Mouse (Mus musculus) hindbrain, embryonic 11.5 days (tissue): ENCODE results near the gene Ccnd2. TPM values are rescaled to one million over a fixed set of nuclear protein-coding genes. Genes with fewer than 3 reads are reported as not detected.

Experiments used
- ATAC-seq: fragments of 200-750 bp; cut with Nextera tagmentation; 2 replicates; pipeline ENCODE4 v1.8.0; 2017; ENCODE audit warnings: mild to moderate bottlenecking, moderate TSS enrichment, moderate library complexity; ENCODE audit not compliant: low FRiP score
- DNase-seq: peaks from one replicate; pipeline ENCODE4 v3.0.0-alpha.2; 2015; ENCODE audit warnings: low spot score
- H3K27ac ChIP-seq: fragments of 300-500 bp; sonication (generic); 2 replicates; pipeline ENCODE4 v1.5.1; 2014; ENCODE audit warnings: mild to moderate bottlenecking, low read depth, low read length
- H3K27me3 ChIP-seq: fragments of 300-500 bp; sonication (generic); 2 replicates; pipeline ENCODE4 v1.6.1; 2014; ENCODE audit warnings: mild to moderate bottlenecking, low read length, moderate library complexity, mixed read lengths; ENCODE audit not compliant: control insufficient read depth, insufficient read depth
- H3K36me3 ChIP-seq: fragments of 300-500 bp; sonication (generic); 2 replicates; pipeline ENCODE4 v1.6.1; 2014; ENCODE audit warnings: mild to moderate bottlenecking, low read length, moderate library complexity, mixed read lengths; ENCODE audit not compliant: control insufficient read depth, insufficient read depth
- H3K4me1 ChIP-seq: fragments of 300-500 bp; sonication (generic); replicated peaks from 2 replicates; pipeline ENCODE4 v1.6.1; 2014; ENCODE audit warnings: low read length, mixed read lengths; ENCODE audit not compliant: control insufficient read depth, insufficient read depth
- H3K4me2 ChIP-seq: fragments of 300-500 bp; sonication (generic); replicated peaks from 2 replicates; pipeline ENCODE4 v1.6.1; 2014; ENCODE audit warnings: mild to moderate bottlenecking, low read depth, low read length
- H3K4me3 ChIP-seq: fragments of 300-500 bp; sonication (generic); 2 replicates; pipeline ENCODE4 v1.5.1; 2014; ENCODE audit warnings: low read depth, low read length
- H3K9ac ChIP-seq: fragments of 300-500 bp; sonication (generic); 2 replicates; pipeline ENCODE4 v1.6.1; 2014; ENCODE audit warnings: low read depth, low read length
- H3K9me3 ChIP-seq: fragments of 300-500 bp; sonication (generic); 2 replicates; pipeline ENCODE4 v1.6.1; 2016; ENCODE audit warnings: low read length; ENCODE audit not compliant: control insufficient read depth
- WGBS: fragments of 180-500 bp; shearing (Covaris S2); extraction: QIAGEN DNeasy Blood & Tissue Kit; methylation state at CpG from one replicate; pipeline ENCODE4 v1.1.7; 2014; 5-methylcytosine and 5-hydroxymethylcytosine counted together
- polyA plus RNA-seq: library from polyadenylated mRNA; unstranded; fragments of >200 nt; fragmentation: Nextera tagmentation; extraction: Ambion mirVana; gene quantifications from 2 replicates; pipeline ENCODE4 v1.2.1, GENCODE M21; 2014

The Ccnd2 gene
- 1,153 and 1,300 TPM in 2 replicates for polyA plus RNA-seq

- peaks cover 41% of the 10 kb centered on the region for H3K27me3 ChIP-seq
- H3K4me3 ChIP-seq, result peak within 1 kb of the TSS; percentile 73
- H3K27ac ChIP-seq, result peak within 1 kb of the TSS; percentile 68
- peak; percentile 30 for ATAC-seq
- peaks cover 13% of the 10 kb centered on the region for H3K4me1 ChIP-seq
- no peaks in the 10 kb centered on the region for H3K36me3 ChIP-seq
- peak; percentile 72 for DNase-seq
- under 1% methylated on average over 36 of the region's 40 CpGs for WGBS
- peak within 1 kb of the TSS; percentile 45 for H3K9ac ChIP-seq
- no peaks in the 10 kb centered on the region for H3K9me3 ChIP-seq
- H3K4me2 ChIP-seq, result peak within 1 kb of the TSS; percentile 90
Measured at GRCm38 (mm10) chr6:127152106-127152951, at the start of gene Ccnd2. Ccnd2 (minus strand) TSS chr6:127152193.

GRCm38 (mm10) chr6:127196985-127197384 lies 45.0 kb upstream of the Ccnd2 start:
- WGBS, result 87% methylated on average over 2 of the region's 2 CpGs
- no peak overlapping the region for H3K9ac ChIP-seq
- no peaks in the 10 kb centered on the region for H3K27me3 ChIP-seq

GRCm38 (mm10) chr6:127181296-127181695 lies 29.3 kb upstream of the Ccnd2 start:
- H3K4me3 ChIP-seq, result no peak overlapping the region
- no peaks in the 10 kb centered on the region for H3K9me3 ChIP-seq
- no peak overlapping the region for H3K27ac ChIP-seq
- H3K36me3 ChIP-seq, result no peaks in the 10 kb centered on the region
- H3K27me3 ChIP-seq, result no peaks in the 10 kb centered on the region
- no peak overlapping the region for H3K9ac ChIP-seq
- 0 out of 2 replicates have a peak, but pooled peaks cover 2% of the 10 kb centered on the region for H3K4me1 ChIP-seq
- no peak for ATAC-seq
- DNase-seq, result no peak
- H3K4me2 ChIP-seq, result no peak overlapping the region
- WGBS, result 80% methylated on average over 12 of the region's 12 CpGs

More at GRCm38 (mm10) chr6:127196985-127197384, 45.0 kb upstream of the Ccnd2 start:
- H3K4me2 ChIP-seq, result no peak overlapping the region
- ATAC-seq, result no peak
- H3K4me1 ChIP-seq, result no peaks in the 10 kb centered on the region
- no peaks in the 10 kb centered on the region for H3K36me3 ChIP-seq
- DNase-seq, result no peak
- no peak overlapping the region for H3K27ac ChIP-seq
- no peaks in the 10 kb centered on the region for H3K9me3 ChIP-seq
- no peak overlapping the region for H3K4me3 ChIP-seq

GRCm38 (mm10) chr6:127179056-127179759 lies 27.2 kb upstream of the Ccnd2 start:
- no peak for ATAC-seq
- Histone ChIP-seq H3K9me3 (no peaks in the 10 kb centered on the region), H3K27ac (no peak overlapping the region), H3K4me3 (no peak overlapping the region), H3K9ac (no peak overlapping the region), H3K27me3 (no peaks in the 10 kb centered on the region), H3K36me3 (no peaks in the 10 kb centered on the region), H3K4me1 (0 out of 2 replicates have a peak, but pooled peaks cover 2% of the 10 kb centered on the region), H3K4me2 (no peak overlapping the region)
- DNase-seq, result peak; percentile 15
- WGBS, result 76% methylated on average over 12 of the region's 12 CpGs

GRCm38 (mm10) chr6:127177962-127178361 lies 26.0 kb upstream of the Ccnd2 start:
- no peak overlapping the region for H3K4me2 ChIP-seq
- no peak for DNase-seq
- no peaks in the 10 kb centered on the region for H3K9me3 ChIP-seq
- 0 out of 2 replicates have a peak overlapping the region, but pooled peaks have one; percentile 10 for H3K27ac ChIP-seq
- H3K4me3 ChIP-seq, result no peak overlapping the region
- WGBS, result 76% methylated on average over 7 of the region's 7 CpGs
- H3K9ac ChIP-seq, result no peak overlapping the region
- 0 out of 2 replicates have a peak, but pooled peaks cover 2% of the 10 kb centered on the region for H3K4me1 ChIP-seq
- no peaks in the 10 kb centered on the region for H3K36me3 ChIP-seq
- ATAC-seq, result no peak
- H3K27me3 ChIP-seq, result no peaks in the 10 kb centered on the region

- ATAC-seq (no peak), DNase-seq (no peak)
- Histone ChIP-seq H3K27me3 (no peaks in the 10 kb centered on the region), H3K4me2 (no peak overlapping the region), H3K4me1 (0 out of 2 replicates have a peak, but pooled peaks cover 2% of the 10 kb centered on the region), H3K36me3 (no peaks in the 10 kb centered on the region), H3K4me3 (no peak overlapping the region), H3K27ac (no peak overlapping the region), H3K9me3 (no peaks in the 10 kb centered on the region), H3K9ac (no peak overlapping the region)
- 36% methylated on average over 4 of the region's 4 CpGs for WGBS
Measured at GRCm38 (mm10) chr6:127177441-127177840, 25.4 kb upstream of the Ccnd2 start.

GRCm38 (mm10) chr6:127172461-127172860 lies 20.5 kb upstream of the Ccnd2 start:
- H3K9ac ChIP-seq, result no peak overlapping the region
- no peak for ATAC-seq
- H3K9me3 ChIP-seq, result no peaks in the 10 kb centered on the region
- no peak overlapping the region for H3K4me2 ChIP-seq
- no peak overlapping the region for H3K4me3 ChIP-seq
- H3K27ac ChIP-seq, result no peak overlapping the region
- no peak for DNase-seq
- no peaks in the 10 kb centered on the region for H3K27me3 ChIP-seq
- WGBS, result 86% methylated on average over 11 of the region's 11 CpGs
- H3K36me3 ChIP-seq, result no peaks in the 10 kb centered on the region
- H3K4me1 ChIP-seq, result no peaks in the 10 kb centered on the region

- Histone ChIP-seq H3K4me1 (no peaks in the 10 kb centered on the region), H3K4me2 (no peak overlapping the region), H3K4me3 (no peak overlapping the region), H3K9ac (no peak overlapping the region), H3K27ac (no peak overlapping the region), H3K9me3 (no peaks in the 10 kb centered on the region), H3K27me3 (no peaks in the 10 kb centered on the region), H3K36me3 (no peaks in the 10 kb centered on the region)
- 85% methylated on average over 8 of the region's 8 CpGs for WGBS
- DNase-seq (no peak), ATAC-seq (no peak)
Measured at GRCm38 (mm10) chr6:127170734-127171133, 18.7 kb upstream of the Ccnd2 start.
